Mouse (Mus musculus): ENCODE results near the gene Traf3ip2.

Traf3ip2 gene

DNA sequence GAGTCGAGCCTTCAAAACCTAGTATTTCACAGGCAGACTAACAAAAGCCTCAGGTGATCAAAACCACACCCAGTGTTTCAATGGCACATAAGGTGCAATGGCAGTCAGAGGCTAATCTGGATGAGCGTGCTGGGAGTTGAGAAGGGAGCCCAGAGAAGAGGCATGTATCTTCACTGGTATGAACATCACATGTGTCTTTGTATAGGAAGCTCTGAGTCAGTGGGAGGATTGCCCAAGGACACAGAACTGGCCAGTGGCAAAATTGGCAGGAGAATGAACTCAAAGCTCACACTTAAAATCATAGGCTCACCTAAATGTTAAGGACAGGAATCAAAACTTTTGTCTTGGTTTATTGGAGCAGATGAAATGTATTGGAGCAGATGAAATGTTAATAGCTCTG, 70.7 kb downstream of the Traf3ip2 start:
- no peak for DNase-seq

DNA sequence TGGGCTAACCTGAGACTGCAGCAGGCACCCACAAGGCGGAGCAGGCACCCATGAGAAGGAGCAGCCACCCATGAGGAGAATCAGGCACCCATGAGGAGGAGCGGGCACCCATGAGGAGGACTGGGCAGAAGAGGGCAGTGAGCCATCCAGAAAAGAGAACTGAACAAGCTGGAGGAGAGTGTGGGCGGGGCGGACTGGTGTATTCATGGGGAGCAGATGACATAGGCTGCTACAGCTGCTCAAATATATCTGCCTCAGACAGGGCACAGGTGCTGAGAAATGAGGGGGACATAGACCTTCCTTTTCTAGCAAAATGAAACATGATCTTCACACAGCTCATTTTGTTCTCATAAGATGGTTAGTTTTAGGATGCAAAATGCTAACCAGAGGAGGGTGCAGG, 74.1 kb downstream of the Traf3ip2 start:
- peak in 1 of 2 experiments; percentile 20 for DNase-seq

DNA sequence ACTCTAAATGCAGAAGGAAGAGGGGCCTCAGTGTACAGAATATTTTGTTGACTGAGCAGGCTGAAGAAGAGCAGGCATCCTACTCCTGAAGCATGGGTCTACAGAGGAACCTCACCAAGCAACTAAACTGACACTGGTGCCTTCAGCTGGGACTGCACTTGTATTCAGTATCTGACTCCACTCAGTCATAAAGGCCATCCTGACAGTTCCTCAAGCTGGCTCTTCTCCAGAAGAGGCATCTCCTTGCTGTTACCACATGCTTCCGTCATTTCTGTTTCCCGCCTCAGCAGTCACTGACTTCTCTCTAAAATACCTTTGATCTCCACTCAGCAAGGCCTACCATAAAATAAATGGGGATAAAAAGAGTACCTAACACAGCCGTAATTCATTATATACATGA, 75.1 kb downstream of the Traf3ip2 start:
- no peak for DNase-seq

DNA sequence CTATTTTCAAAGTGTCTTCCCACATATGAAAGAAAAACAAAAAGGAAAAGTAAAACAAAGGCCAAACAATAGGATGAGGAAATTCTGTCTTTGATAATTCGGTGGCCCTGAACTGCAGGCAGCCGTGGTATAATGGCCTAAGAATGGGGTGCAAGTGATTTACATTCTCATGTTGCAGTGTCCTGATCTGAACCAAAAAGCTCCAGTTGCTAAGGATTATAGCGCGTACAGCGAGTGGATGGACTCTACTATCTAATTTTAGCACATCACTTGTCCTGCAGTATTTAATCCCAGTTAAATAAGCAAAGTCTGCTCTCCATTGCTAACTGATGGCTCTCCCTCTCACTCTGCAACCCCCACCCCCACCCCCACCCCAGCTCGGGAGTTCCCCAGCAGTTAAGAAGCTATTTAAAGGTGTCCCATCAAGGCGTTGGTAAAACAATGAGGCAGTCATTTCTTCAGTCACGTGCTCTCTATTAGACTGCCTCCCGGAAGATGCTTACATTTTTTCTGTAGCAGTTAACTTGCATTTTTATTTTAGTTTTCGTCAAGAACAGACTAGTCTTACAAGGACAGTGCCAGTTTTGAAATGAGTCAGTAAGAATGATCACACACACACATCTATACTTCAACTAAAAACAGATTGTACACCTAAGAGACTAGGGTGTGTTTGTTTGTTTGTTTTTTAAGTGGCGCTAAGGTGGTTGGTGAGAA, 78.8 kb downstream of the Traf3ip2 start:
- no peak for DNase-seq

DNA sequence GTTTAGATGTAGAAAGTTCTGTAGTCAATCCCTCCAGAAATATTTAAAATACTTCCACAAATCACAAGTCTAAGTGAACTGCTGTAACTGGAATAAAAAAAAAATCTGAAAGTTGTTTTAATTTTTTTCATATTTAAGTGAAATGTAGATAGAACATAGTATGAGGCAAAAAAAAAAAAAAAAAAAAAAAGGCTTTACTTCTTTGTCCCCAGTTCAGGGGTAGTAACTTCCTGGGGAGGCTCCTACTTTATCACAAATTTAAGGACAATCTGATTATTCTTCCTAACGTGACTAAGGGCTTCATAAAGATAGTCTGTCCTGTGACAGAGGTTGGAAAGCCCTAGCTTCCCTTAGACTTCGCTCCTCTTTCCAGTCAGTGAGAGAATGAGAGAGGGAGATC, 79.4 kb downstream of the Traf3ip2 start:
- DNase-seq = no peak

Data from thymus, postnatal 36 days (tissue).